Mouse (Mus musculus) urinary bladder, postnatal 10 days (tissue): ENCODE results near the gene Ltbp1.

ENCODE experiments used
- DNase-seq: peaks from one replicate; pipeline ENCODE4 v3.0.0; 2022; ENCODE audit warnings: low spot score

Ltbp1 gene

GRCm38 (mm10) chr17:75367486-75368155, 362.3 kb downstream of the Ltbp1 start:
- DNase-seq, result no peak

- no peak for DNase-seq
These were observed 363.2 kb downstream of the Ltbp1 start for GRCm38 (mm10) chr17:75368580-75368979.

GRCm38 (mm10) chr17:75369351-75369750, 364.0 kb downstream of the Ltbp1 start:
- DNase-seq, result no peak

GRCm38 (mm10) chr17:75370120-75370519, 364.8 kb downstream of the Ltbp1 start:
- no peak for DNase-seq

- no peak for DNase-seq
These were observed 366.3 kb downstream of the Ltbp1 start for GRCm38 (mm10) chr17:75371650-75372049.

GRCm38 (mm10) chr17:75372371-75372770, 367.0 kb downstream of the Ltbp1 start:
- DNase-seq, result no peak

- DNase-seq, result no peak
These were observed 369.1 kb downstream of the Ltbp1 start for GRCm38 (mm10) chr17:75374287-75375024.

- DNase-seq, result no peak
These were observed 373.0 kb downstream of the Ltbp1 start for GRCm38 (mm10) chr17:75378256-75378871.

- DNase-seq, result no peak
These were observed 374.8 kb downstream of the Ltbp1 start for GRCm38 (mm10) chr17:75380167-75380566.

- no peak for DNase-seq
These were observed 383.0 kb downstream of the Ltbp1 start for GRCm38 (mm10) chr17:75388402-75388801.

GRCm38 (mm10) chr17:75390142-75390541, 384.8 kb downstream of the Ltbp1 start:
- no peak for DNase-seq

- no peak for DNase-seq
These were observed 386.2 kb downstream of the Ltbp1 start for GRCm38 (mm10) chr17:75391429-75392192.

GRCm38 (mm10) chr17:75406405-75406804, 401.0 kb downstream of the Ltbp1 start:
- no peak for DNase-seq

- DNase-seq, result no peak
These were observed 411.5 kb downstream of the Ltbp1 start for GRCm38 (mm10) chr17:75416861-75417260.

GRCm38 (mm10) chr17:75434152-75434551, 428.8 kb downstream of the Ltbp1 start:
- no peak for DNase-seq

- DNase-seq, result no peak
These were observed 429.5 kb downstream of the Ltbp1 start for GRCm38 (mm10) chr17:75434871-75435270.

GRCm38 (mm10) chr17:75435599-75435998, 430.2 kb downstream of the Ltbp1 start, which contains the start of gene Rasgrp3:
TSS of gene Rasgrp3 (plus strand) at chr17:75435896.
- no peak for DNase-seq

GRCm38 (mm10) chr17:75436095-75436494, 430.7 kb downstream of the Ltbp1 start:
- DNase-seq, result no peak

GRCm38 (mm10) chr17:75436819-75437218, 431.5 kb downstream of the Ltbp1 start:
- no peak for DNase-seq

- DNase-seq, result no peak
These were observed 431.9 kb downstream of the Ltbp1 start for GRCm38 (mm10) chr17:75437239-75437750.

- no peak for DNase-seq
These were observed 432.8 kb downstream of the Ltbp1 start for GRCm38 (mm10) chr17:75438162-75438561.

- DNase-seq, result no peak
These were observed 433.7 kb downstream of the Ltbp1 start for GRCm38 (mm10) chr17:75439062-75439461.
